Mouse (Mus musculus) kidney, adult 2 months (tissue): Measurements from ENCODE around the gene Thbs1.

Experiments
- CTCF ChIP-seq: fragments of 200-500 bp; conservative IDR thresholded peaks from 2 replicates; pipeline ENCODE4 v1.5.1; 2011; ENCODE audit warnings: low read depth, mild to moderate bottlenecking, control low read depth, low read length, moderate library complexity, mixed read lengths; ENCODE audit not compliant: insufficient read depth, insufficient read length
- POLR2A ChIP-seq: fragments of 200-500 bp; IDR thresholded peaks from one replicate; pipeline ENCODE4 v1.6.1; 2011; ENCODE audit warnings: low read depth, low read length, control low read depth

DNA sequence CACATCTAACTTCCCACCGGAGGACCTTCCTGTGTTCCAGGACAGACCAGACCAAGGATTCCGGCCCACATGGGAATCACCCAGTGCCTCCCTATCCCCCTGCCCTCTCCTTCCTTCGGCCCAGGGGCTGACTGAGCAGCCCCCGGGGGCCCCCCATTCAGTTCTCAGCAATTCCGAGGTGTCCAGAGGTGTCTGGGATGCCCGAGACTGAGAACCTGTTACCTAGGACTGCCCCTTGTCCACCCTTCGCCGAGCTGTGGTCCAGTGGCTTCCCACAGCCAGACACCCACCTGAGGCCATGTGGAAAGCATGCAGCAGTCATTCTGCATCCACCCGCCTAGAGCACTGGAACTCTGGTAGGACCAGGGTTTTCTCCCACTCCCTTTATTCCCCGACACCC lies 30.0 kb downstream of the Thbs1 start:
- TF ChIP-seq CTCF (no peak), POLR2A (no peak)
